Mouse (Mus musculus) left cerebral cortex, postnatal 4 days (tissue): Measurements from ENCODE around the gene Clec2d. TPM values are rescaled to one million over a fixed set of nuclear protein-coding genes. Genes with fewer than 3 reads are reported as not detected.
"Not testable (repeated sequence)": the region's sequence is repeated elsewhere in the genome, so short reads cannot be mapped to it uniquely, and the experiment has no call there.

Experiments used
- DNase-seq: peaks from one replicate; pipeline ENCODE4 v3.0.0-alpha.2; 2022
- intact Hi-C: fragments of 180-260 bp; cut with DNase I; formaldehyde crosslinking; loops from one replicate; pipeline ENCODE4 v1.15.1; 2025
- total RNA-seq, 2 experiments: library from RNA; stranded (reverse); gene quantifications; 2 replicates each; pipeline ENCODE4 v1.2.3; 2021

Gene Clec2d
- total RNA-seq, result 1 to 10 TPM; 4.0 to 5.4 TPM

- DNase-seq, result peak; percentile 63
- intact Hi-C loops, result no loop called here
These were observed at the start of gene Clec2d for GRCm38 (mm10) chr6:129180403-129181169. Gene Clec2d (plus strand): TSS chr6:129180615.

GRCm38 (mm10) chr6:129132604-129133341, 47.6 kb upstream of the Clec2d start:
- intact Hi-C loops, result no loop called here
- no peak for DNase-seq

GRCm38 (mm10) chr6:129146812-129147211, 33.6 kb upstream of the Clec2d start:
- DNase-seq, result no peak
- intact Hi-C loops, result loop anchor here (2.0 kb wide), 1 partner anchor 426 kb away; no protein-coding TSS in a partner anchor

- intact Hi-C loops, result no loop called here
- DNase-seq, result no peak
These were observed 20.3 kb upstream of the Clec2d start for GRCm38 (mm10) chr6:129160103-129160502.

- intact Hi-C loops, result no loop called here
- DNase-seq, result no peak
These were observed 19.3 kb upstream of the Clec2d start for GRCm38 (mm10) chr6:129161136-129161535.

- DNase-seq, result no peak
- intact Hi-C loops, result no loop called here
These were observed 18.5 kb upstream of the Clec2d start for GRCm38 (mm10) chr6:129161951-129162350.

GRCm38 (mm10) chr6:129162587-129163159, 17.7 kb upstream of the Clec2d start:
- intact Hi-C loops, result no loop called here
- DNase-seq, result no peak

- intact Hi-C loops, result no loop called here
- no peak for DNase-seq
These were observed 16.8 kb upstream of the Clec2d start for GRCm38 (mm10) chr6:129163606-129164005.

- intact Hi-C loops, result no loop called here
- no peak for DNase-seq
These were observed 9.5 kb upstream of the Clec2d start for GRCm38 (mm10) chr6:129170925-129171324.

- no peak for DNase-seq
- intact Hi-C loops, result no loop called here
These were observed 8.7 kb upstream of the Clec2d start for GRCm38 (mm10) chr6:129171675-129172074.

GRCm38 (mm10) chr6:129174836-129175235, 5.6 kb upstream of the Clec2d start:
- no peak for DNase-seq
- intact Hi-C loops, result no loop called here

GRCm38 (mm10) chr6:129175612-129176011, 4.8 kb upstream of the Clec2d start:
- DNase-seq, result no peak
- intact Hi-C loops, result no loop called here

- intact Hi-C loops, result no loop called here
- no peak for DNase-seq
These were observed 3.8 kb upstream of the Clec2d start for GRCm38 (mm10) chr6:129176621-129177020.

- no peak for DNase-seq
- intact Hi-C loops, result no loop called here
These were observed 1.1 kb upstream of the Clec2d start for GRCm38 (mm10) chr6:129179281-129179680.

GRCm38 (mm10) chr6:129179831-129180230, 584 bp upstream of the Clec2d start:
- DNase-seq, intact Hi-C loops: not testable (repeated sequence)

- intact Hi-C loops, result no loop called here
- no peak for DNase-seq
These were observed 834 bp downstream of the Clec2d start for GRCm38 (mm10) chr6:129181249-129181648.

- no peak for DNase-seq
These were observed 1.3 kb downstream of the Clec2d start for GRCm38 (mm10) chr6:129181683-129182082.

GRCm38 (mm10) chr6:129182518-129182917, 2.1 kb downstream of the Clec2d start:
- intact Hi-C loops, result no loop called here
- DNase-seq, result no peak

More at GRCm38 (mm10) chr6:129181683-129182082, 1.3 kb downstream of the Clec2d start:
- intact Hi-C loops, result no loop called here

GRCm38 (mm10) chr6:129184001-129184400, 3.6 kb downstream of the Clec2d start:
- DNase-seq, intact Hi-C loops: not testable (repeated sequence)

- DNase-seq, result no peak
These were observed 4.4 kb downstream of the Clec2d start for GRCm38 (mm10) chr6:129184788-129185187.

GRCm38 (mm10) chr6:129186022-129186421, 5.6 kb downstream of the Clec2d start:
- DNase-seq, result no peak
- intact Hi-C loops, result no loop called here

More at GRCm38 (mm10) chr6:129184788-129185187, 4.4 kb downstream of the Clec2d start:
- intact Hi-C loops, result no loop called here
